In the genomic region with DNA sequence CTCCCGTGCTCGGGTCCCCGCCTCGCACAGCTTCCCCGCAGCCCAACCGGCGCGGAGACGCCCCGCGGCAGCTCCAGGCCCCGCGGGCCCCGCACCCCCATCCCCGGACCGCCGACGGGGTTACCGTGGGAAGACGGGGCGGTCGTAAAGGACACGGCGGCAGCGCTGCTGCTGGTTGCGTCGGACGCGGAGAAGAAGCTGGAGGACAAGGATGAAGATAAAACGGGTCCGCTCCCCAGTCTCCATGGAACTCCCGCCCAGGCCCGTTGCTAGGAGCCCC, we compare ENCODE assay signal across 8 mouse cellular contexts. TPM values are rescaled to one million over a fixed set of nuclear protein-coding genes. Genes with fewer than 3 reads are reported as not detected.
DNase-seq lines count a peak whose midpoint lies in the region; ATAC-seq and TF ChIP-seq lines count a peak whose summit lies in the region.

No protein-coding gene starts in this region.

- no peaks in the 10 kb centered on the region for H3K9me3 ChIP-seq in embryonic facial prominence, embryonic 14.5 days (ENCODE audit: control insufficient read depth, low read length)
- no peaks in the 10 kb centered on the region for H3K9me3 ChIP-seq in limb, embryonic 10.5 days (replicated peaks)
- no peaks in the 10 kb centered on the region for H3K9me3 ChIP-seq in neural tube, embryonic 13.5 days

- peak overlapping the region; percentile 94 for H3K4me2 ChIP-seq in embryonic facial prominence, embryonic 14.5 days (ENCODE audit: low read depth, low read length)
- H3K4me2 ChIP-seq in neural tube, embryonic 13.5 days = peak overlapping the region; percentile 79

- 2% methylated on average over 33 of the region's 33 CpGs for WGBS in liver, adult 2 months
- under 1% methylated on average over 26 of the region's 33 CpGs for WGBS in embryonic facial prominence, embryonic 14.5 days
- WGBS in limb, embryonic 10.5 days = under 1% methylated on average over 33 of the region's 33 CpGs
- under 1% methylated on average over 33 of the region's 33 CpGs for WGBS in neural tube, embryonic 13.5 days

- H3K36me3 ChIP-seq in liver, adult 2 months (ENCODE audit: control insufficient read depth, insufficient read depth, low read length) = no peaks in the 10 kb centered on the region
- no peaks in the 10 kb centered on the region for H3K36me3 ChIP-seq in embryonic facial prominence, embryonic 14.5 days (ENCODE audit: control insufficient read depth, insufficient read depth, low read length)
- H3K36me3 ChIP-seq in limb, embryonic 10.5 days = no peaks in the 10 kb centered on the region
- H3K36me3 ChIP-seq in neural tube, embryonic 13.5 days = no peaks in the 10 kb centered on the region

- H3K9ac ChIP-seq in liver, adult 2 months (ENCODE audit: low read depth, low read length) = peak overlapping the region; percentile 80
- peak overlapping the region; percentile 93 for H3K9ac ChIP-seq in embryonic facial prominence, embryonic 14.5 days (ENCODE audit: low read depth, low read length)
- peak overlapping the region; percentile 99 for H3K9ac ChIP-seq in neural tube, embryonic 13.5 days

- no peak for TF ChIP-seq POLR2A in liver, adult 2 months (IDR thresholded peaks at IDR 0.05; ENCODE audit: extremely low read depth, insufficient read depth, low read length)

- DNase-seq in liver, adult 2 months (ENCODE audit: extremely low read depth, low read depth, low spot score) = no peak
- DNase-seq in liver = no peak
- no peak for DNase-seq in embryonic facial prominence, embryonic 14.5 days (ENCODE audit: low spot score)
- no peak for DNase-seq in limb, embryonic 10.5 days (ENCODE audit: low spot score)
- DNase-seq in cerebellum, adult 11-12 months = no peak
- no peak for DNase-seq in testis, postnatal 10 days (ENCODE audit: low spot score)
- DNase-seq in layer of hippocampus, adult 9-10 months (ENCODE audit: low spot score) = no peak

- H3K79me2 ChIP-seq in liver, adult 2 months (ENCODE audit: control insufficient read depth, insufficient read depth, low read length) = peaks cover 33% of the 10 kb centered on the region

- H3K27me3 ChIP-seq in liver, adult 2 months (ENCODE audit: control insufficient read depth, insufficient read depth, low read length) = no peaks in the 10 kb centered on the region
- no peaks in the 10 kb centered on the region for H3K27me3 ChIP-seq in embryonic facial prominence, embryonic 14.5 days (replicated peaks; ENCODE audit: control insufficient read depth, insufficient read depth, low read length)
- no peaks in the 10 kb centered on the region for H3K27me3 ChIP-seq in limb, embryonic 10.5 days (ENCODE audit: low read depth, poor library complexity, severe bottlenecking)
- no peaks in the 10 kb centered on the region for H3K27me3 ChIP-seq in neural tube, embryonic 13.5 days

- H3K4me1 ChIP-seq in liver, adult 2 months (ENCODE audit: control insufficient read depth, insufficient read depth, low read length) = peaks cover 10% of the 10 kb centered on the region
- peaks cover 10% of the 10 kb centered on the region for H3K4me1 ChIP-seq in embryonic facial prominence, embryonic 14.5 days (ENCODE audit: control insufficient read depth, insufficient read depth, low read length)
- peaks cover 22% of the 10 kb centered on the region for H3K4me1 ChIP-seq in limb, embryonic 10.5 days
- peaks cover 45% of the 10 kb centered on the region for H3K4me1 ChIP-seq in neural tube, embryonic 13.5 days (replicated peaks)

- peak; percentile 35; the same call in 1 of the 2 replicates for ATAC-seq in embryonic facial prominence, embryonic 14.5 days (ENCODE audit: low read depth)
- ATAC-seq in neural tube, embryonic 13.5 days (ENCODE audit: low read depth) = no peak

- no peak for TF ChIP-seq CTCF in liver, adult 2 months (IDR thresholded peaks at IDR 0.05; ENCODE audit: low read depth, low read length)

- H3K4me3 ChIP-seq in liver, adult 2 months (ENCODE audit: insufficient read depth, low read depth, low read length) = peak overlapping the region; percentile 84
- peak overlapping the region; percentile 95 for H3K4me3 ChIP-seq in embryonic facial prominence, embryonic 14.5 days (ENCODE audit: low read depth, low read length)
- peak overlapping the region; percentile 99 for H3K4me3 ChIP-seq in limb, embryonic 10.5 days
- H3K4me3 ChIP-seq in neural tube, embryonic 13.5 days = peak overlapping the region; percentile 98

- peak overlapping the region; percentile 74; the same call in 1 of the 2 replicates for H3K27ac ChIP-seq in liver, adult 2 months (replicated peaks; ENCODE audit: insufficient read depth, low read depth, low read length)
- peak overlapping the region; percentile 89 for H3K27ac ChIP-seq in embryonic facial prominence, embryonic 14.5 days (replicated peaks; ENCODE audit: low read depth, low read length)
- peak overlapping the region; percentile 99 for H3K27ac ChIP-seq in limb, embryonic 10.5 days
- H3K27ac ChIP-seq in neural tube, embryonic 13.5 days (replicated peaks) = peak overlapping the region; percentile 98

RNA-seq across cellular contexts. Expression of a gene that starts 0.8 kb away (rescaled TPM):
- 7.8 and 8.3 TPM in 2 replicates for total RNA-seq in liver, adult 2 months (2014; rRNA removed)
- polyA plus RNA-seq in liver, adult 2 months (2012; rRNA removed) = 6.0 and 7.9 TPM in 2 replicates
- polyA plus RNA-seq in embryonic facial prominence, embryonic 14.5 days (2014; fragmentation: Nextera tagmentation; extraction: Ambion mirVana) = 49.5 and 56.0 TPM in 2 replicates
- 73.3 and 78.9 TPM in 2 replicates for polyA plus RNA-seq in limb, embryonic 10.5 days (2016; fragmentation: Nextera tagmentation; extraction: Ambion mirVana)
- polyA plus RNA-seq in neural tube, embryonic 13.5 days (2015; fragmentation: Nextera tagmentation; extraction: Ambion mirVana) = 101 and 109 TPM in 2 replicates
